Comparison of ENCODE assay signal across 24 mouse cellular contexts in the genomic region with DNA sequence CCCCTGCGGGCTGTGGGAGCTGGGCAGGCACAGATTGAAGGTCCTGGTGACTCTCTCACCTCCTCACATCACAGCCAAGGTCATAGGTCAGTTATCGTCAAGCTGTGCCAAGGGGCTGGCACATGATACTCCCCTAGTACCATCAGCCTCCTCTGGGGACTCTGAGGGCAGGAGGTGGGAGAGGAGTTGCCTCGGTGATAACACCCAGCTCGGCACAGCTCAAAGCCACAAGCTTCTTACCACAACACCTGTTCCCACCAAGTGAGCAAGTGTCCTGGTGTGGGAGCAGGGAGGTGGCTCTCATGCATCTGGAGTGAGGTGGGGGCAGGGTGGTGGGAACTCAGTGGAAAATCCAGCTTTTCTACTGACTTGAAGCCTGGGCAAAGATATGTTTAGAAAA. TPM values are rescaled to one million over a fixed set of nuclear protein-coding genes. Genes with fewer than 3 reads are reported as not detected.
DNase-seq lines count a peak whose midpoint lies in the region; ATAC-seq lines count a peak whose summit lies in the region.
"Had no signal": no experiment of that assay in that cellular context is flagged by ENCODE, and none has a peak within 500 bp of the region (broad histone marks: within the 10 kb centered on the region; RNA-seq: fewer than 3 reads in every experiment).

No protein-coding gene starts in this region.

- 0 out of 2 replicates have a peak, but pooled peaks have one; percentile 45 for ATAC-seq in heart, embryonic 16.5 days (replicated peaks; ENCODE audit: extremely low read depth, insufficient read depth, low FRiP score)
- ATAC-seq in heart, embryonic 12.5 days (ENCODE audit: insufficient number of reproducible peaks, low FRiP score) = no peak
- peak; percentile 70 for ATAC-seq in embryonic facial prominence, embryonic 15.5 days (ENCODE audit: insufficient number of reproducible peaks, low FRiP score, low TSS enrichment, low read depth)
- no peak for ATAC-seq in midbrain, embryonic 13.5 days
- ATAC-seq: forebrain, embryonic 15.5 days; hindbrain, embryonic 16.5 days; inflammation-experienced regulatory T-cells, adult 6 months; intestine, postnatal 0 days had no signal

- H3K4me1 ChIP-seq in heart, embryonic 16.5 days (ENCODE audit: control insufficient read depth, insufficient read depth, low read length) = peaks cover 2% of the 10 kb centered on the region; the same call in 1 of the 2 replicates
- H3K4me1 ChIP-seq in heart, embryonic 12.5 days (replicated peaks) = peaks cover 9% of the 10 kb centered on the region; the same call in 1 of the 2 replicates
- H3K4me1 ChIP-seq in embryonic facial prominence, embryonic 15.5 days = peaks cover 18% of the 10 kb centered on the region
- H3K4me1 ChIP-seq in midbrain, embryonic 13.5 days (replicated peaks) = peaks cover 50% of the 10 kb centered on the region

- H3K9me3 ChIP-seq in heart, embryonic 16.5 days (replicated peaks; ENCODE audit: control insufficient read depth, low read length) = no peaks in the 10 kb centered on the region
- no peaks in the 10 kb centered on the region for H3K9me3 ChIP-seq in heart, embryonic 12.5 days (replicated peaks)
- no peaks in the 10 kb centered on the region for H3K9me3 ChIP-seq in embryonic facial prominence, embryonic 15.5 days (replicated peaks)
- H3K9me3 ChIP-seq in midbrain, embryonic 13.5 days = no peaks in the 10 kb centered on the region
- H3K9me3 ChIP-seq: embryonic facial prominence, embryonic 12.5 days; forebrain, embryonic 15.5 days; heart, embryonic 15.5 days had no signal

- WGBS in heart, embryonic 16.5 days = 40% methylated on average over 4 of the region's 4 CpGs
- whole genome bisulfite sequencing in heart, embryonic 12.5 days = 45% methylated on average over 4 of the region's 4 CpGs
- WGBS in embryonic facial prominence, embryonic 15.5 days = 55% methylated on average over 4 of the region's 4 CpGs
- WGBS in midbrain, embryonic 13.5 days = 62% methylated on average over 4 of the region's 4 CpGs

- peaks cover 68% of the 10 kb centered on the region for H3K27me3 ChIP-seq in heart, embryonic 16.5 days (ENCODE audit: control insufficient read depth, insufficient read depth, low read length)
- peaks cover 82% of the 10 kb centered on the region for H3K27me3 ChIP-seq in heart, embryonic 12.5 days (replicated peaks)
- H3K27me3 ChIP-seq in embryonic facial prominence, embryonic 15.5 days = peaks cover 67% of the 10 kb centered on the region
- peaks cover 84% of the 10 kb centered on the region for H3K27me3 ChIP-seq in midbrain, embryonic 13.5 days

- no peak overlapping the region for H3K4me3 ChIP-seq in heart, embryonic 16.5 days (ENCODE audit: low read length)
- H3K4me3 ChIP-seq in heart, embryonic 12.5 days = no peak overlapping the region
- H3K4me3 ChIP-seq in embryonic facial prominence, embryonic 15.5 days (replicated peaks) = no peak overlapping the region
- H3K4me3 ChIP-seq in midbrain, embryonic 13.5 days (replicated peaks) = no peak overlapping the region
- H3K4me3 ChIP-seq: embryonic facial prominence, embryonic 12.5 days; erythroblast, embryonic 14.5 days; forebrain, embryonic 15.5 days; heart, embryonic 15.5 days had no signal

- no peak overlapping the region for H3K4me2 ChIP-seq in heart, embryonic 16.5 days (ENCODE audit: low read depth, low read length)
- no peak overlapping the region for H3K4me2 ChIP-seq in heart, embryonic 12.5 days
- no peak overlapping the region for H3K4me2 ChIP-seq in embryonic facial prominence, embryonic 15.5 days (replicated peaks)
- no peak overlapping the region for H3K4me2 ChIP-seq in midbrain, embryonic 13.5 days (replicated peaks)
- H3K4me2 ChIP-seq: embryonic facial prominence, embryonic 12.5 days; forebrain, embryonic 15.5 days; heart, embryonic 15.5 days had no signal

- peak; percentile 24 for DNase-seq in thymus, postnatal 14 days
- DNase-seq in gastrocnemius, adult 18-20 months (ENCODE audit: low spot score) = no peak
- no peak for DNase-seq in gastrocnemius, postnatal 4 days (ENCODE audit: low spot score in 2 of 2)
- DNase-seq: adrenal gland, adult 8-10 months; adrenal gland, postnatal 36 days; cerebellum, adult 2 months; cerebellum, postnatal 10 days; embryo, embryonic 11 days; gastrocnemius, postnatal 10 days; heart, postnatal 36 days had no signal

- H3K36me3 ChIP-seq in heart, embryonic 16.5 days (ENCODE audit: control insufficient read depth, insufficient read depth) = no peaks in the 10 kb centered on the region
- H3K36me3 ChIP-seq in heart, embryonic 12.5 days = no peaks in the 10 kb centered on the region
- H3K36me3 ChIP-seq in embryonic facial prominence, embryonic 15.5 days = no peaks in the 10 kb centered on the region
- H3K36me3 ChIP-seq in midbrain, embryonic 13.5 days = no peaks in the 10 kb centered on the region
- H3K36me3 ChIP-seq: embryonic facial prominence, embryonic 12.5 days; forebrain, embryonic 15.5 days; G1E; heart, embryonic 15.5 days had no signal

- H3K9ac ChIP-seq in heart, embryonic 16.5 days (ENCODE audit: low read length) = no peak overlapping the region
- no peak overlapping the region for H3K9ac ChIP-seq in heart, embryonic 12.5 days
- H3K9ac ChIP-seq in embryonic facial prominence, embryonic 15.5 days = no peak overlapping the region
- no peak overlapping the region for H3K9ac ChIP-seq in midbrain, embryonic 13.5 days (replicated peaks)
- H3K9ac ChIP-seq: embryonic facial prominence, embryonic 12.5 days; forebrain, embryonic 15.5 days; heart, embryonic 15.5 days had no signal

- H3K27ac ChIP-seq in heart, embryonic 16.5 days (ENCODE audit: low read length) = no peak overlapping the region
- no peak overlapping the region for H3K27ac ChIP-seq in heart, embryonic 12.5 days (ENCODE audit: poor library complexity, severe bottlenecking)
- H3K27ac ChIP-seq in embryonic facial prominence, embryonic 15.5 days (replicated peaks) = no peak overlapping the region
- no peak overlapping the region for H3K27ac ChIP-seq in midbrain, embryonic 13.5 days
- H3K27ac ChIP-seq: embryonic facial prominence, embryonic 12.5 days; forebrain, embryonic 15.5 days; heart, embryonic 15.5 days had no signal

RNA-seq across cellular contexts. Expression of a gene that starts 10.3 kb away (rescaled TPM):
- not detected in 2 replicates for polyA plus RNA-seq in heart, embryonic 16.5 days (2015; fragmentation: Nextera tagmentation; extraction: Ambion mirVana)
- not detected in 2 replicates for polyA plus RNA-seq in heart, embryonic 12.5 days (2016; fragmentation: Nextera tagmentation; extraction: Ambion mirVana)
- 1.8 and 3.1 TPM in 2 replicates for polyA plus RNA-seq in embryonic facial prominence, embryonic 15.5 days (2015; fragmentation: Nextera tagmentation; extraction: Ambion mirVana)
- not detected for total RNA-seq in gastrocnemius, adult 18-20 months (2021)
- not detected for total RNA-seq in gastrocnemius, postnatal 4 days (2021)
- polyA plus RNA-seq in midbrain, embryonic 13.5 days (2015; fragmentation: Nextera tagmentation; extraction: Ambion mirVana) = 12.0 and 15.8 TPM in 2 replicates
- total RNA-seq: adrenal gland, adult 8-10 months; adrenal gland, postnatal 36 days; common myeloid progenitor, adult 5-6 weeks; gastrocnemius, postnatal 10 days; heart, postnatal 36 days had no signal
- polyA plus RNA-seq: cerebellum, adult 2 months; erythroblast, embryonic 14.5 days; G1E; gonadal fat pad, adult 2 months; heart, embryonic 15.5 days; inflammation-experienced regulatory T-cells, adult 6 months; intestine, postnatal 0 days had no signal

RNA-seq across cellular contexts. Expression of a gene that starts 34.1 kb away (rescaled TPM):
- polyA plus RNA-seq in heart, embryonic 16.5 days (2015; fragmentation: Nextera tagmentation; extraction: Ambion mirVana) = 0.54 and 1.9 TPM in 2 replicates
- polyA plus RNA-seq in heart, embryonic 12.5 days (2016; fragmentation: Nextera tagmentation; extraction: Ambion mirVana) = 1.4 and 1.6 TPM in 2 replicates
- 459 and 487 TPM in 2 replicates for polyA plus RNA-seq in embryonic facial prominence, embryonic 15.5 days (2015; fragmentation: Nextera tagmentation; extraction: Ambion mirVana)
- 10 to 100 TPM; 39.5 to 54.4 TPM for total RNA-seq in gastrocnemius, adult 18-20 months (2021)
- total RNA-seq in gastrocnemius, postnatal 4 days (2021) = 1 to 10 TPM; 5.3 to 5.6 TPM
- polyA plus RNA-seq in midbrain, embryonic 13.5 days (2015; fragmentation: Nextera tagmentation; extraction: Ambion mirVana) = 7.4 and 8.0 TPM in 2 replicates
- total RNA-seq: common myeloid progenitor, adult 5-6 weeks; G1E had no signal
- polyA plus RNA-seq: erythroblast, embryonic 14.5 days; G1E; inflammation-experienced regulatory T-cells, adult 6 months had no signal

Comparison
In these comparisons a context has a peak if more than half of its experiments do, and no peak if none do; other contexts are left out.
1. ATAC-seq: peak in heart, embryonic 16.5 days (single experiment) and embryonic facial prominence, embryonic 15.5 days (single experiment); none in heart, embryonic 12.5 days (single experiment) and midbrain, embryonic 13.5 days (single experiment).
2. RNA of a gene that starts 34.1 kb away (polyA plus RNA-seq): 459 to 487 TPM in embryonic facial prominence, embryonic 15.5 days; 7.4 to 8.0 TPM in midbrain, embryonic 13.5 days, 1.4 to 1.6 TPM in heart, embryonic 12.5 days and 0.54 to 1.9 TPM in heart, embryonic 16.5 days; every median in the first group is over 10 times any median in the second.